Mouse (Mus musculus): ENCODE results near the gene Olfr1477.
"Not testable (repeated sequence)": the region's sequence is repeated elsewhere in the genome, so short reads cannot be mapped to it uniquely, and the experiment has no call there.

Gene Olfr1477

DNA sequence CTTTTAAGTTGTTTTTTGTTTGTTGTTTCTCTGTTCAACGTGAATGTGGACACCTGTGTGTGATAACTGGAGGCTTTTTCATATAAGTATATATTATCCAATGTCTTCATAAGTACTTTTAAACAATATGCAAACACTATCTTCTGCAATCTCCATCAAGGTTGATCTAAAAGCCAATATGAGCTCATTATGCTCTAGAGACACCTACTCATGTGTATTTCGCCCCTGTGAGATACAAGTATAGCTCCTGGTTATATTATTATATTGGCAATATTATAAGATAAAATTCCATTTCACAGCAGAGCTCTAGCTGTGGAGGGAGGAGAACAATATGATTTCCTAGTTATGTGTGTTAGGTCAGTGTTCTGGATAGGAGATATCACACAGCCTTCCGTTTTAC is at the start of gene Olfr1477:
TSS of gene Olfr1477 (plus strand) at position 301 of the 400 bp plus-strand sequence.
- DNase-seq (ENCODE audit: low spot score), result no peak

DNA sequence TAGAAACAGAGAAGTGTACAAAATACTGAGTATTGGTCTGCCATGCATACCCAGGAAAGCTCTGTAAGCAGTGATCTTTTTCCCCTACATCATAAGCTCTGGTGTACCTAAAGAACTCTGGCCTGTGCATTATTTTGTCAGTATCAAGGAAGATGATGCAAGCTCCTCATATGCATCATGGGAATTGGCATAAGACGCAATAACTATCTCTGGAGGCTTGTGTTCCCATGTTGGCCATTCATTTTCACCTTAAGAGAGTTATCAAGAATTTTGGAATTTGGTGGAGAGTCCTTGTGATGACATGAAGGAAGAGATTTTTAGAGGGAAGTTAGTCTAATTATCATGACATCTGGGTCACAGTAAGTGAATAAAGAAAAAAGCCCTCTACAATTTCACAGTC is 44.4 kb upstream of the Olfr1477 start, which contains the start of gene Olfr1472:
TSS of gene Olfr1472 (minus strand) at position 101 of the 400 bp plus-strand sequence.
- DNase-seq (ENCODE audit: low spot score), result no peak

DNA sequence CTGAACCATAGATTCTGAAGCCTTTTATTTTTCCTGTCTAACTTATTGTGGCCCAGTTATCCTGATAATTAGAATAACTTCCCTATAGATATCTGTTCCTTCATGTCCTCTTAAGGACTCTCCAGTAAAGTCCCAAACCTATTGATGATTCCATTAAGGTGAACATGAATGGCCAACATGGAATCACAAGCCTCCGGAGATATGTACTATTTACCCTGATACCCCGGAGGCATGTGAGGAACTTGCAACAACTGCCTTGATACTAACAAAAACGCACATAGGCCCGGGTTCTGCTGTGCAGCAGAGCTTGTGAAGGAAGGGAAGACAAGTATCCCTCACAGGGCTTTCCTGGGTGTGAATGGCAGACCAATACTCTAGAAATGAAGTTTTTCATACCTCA is 31.1 kb upstream of the Olfr1477 start, which contains the start of gene Olfr1474:
TSS of gene Olfr1474 (plus strand) at position 301 of the 400 bp plus-strand sequence.
- not testable (repeated sequence) for DNase-seq (ENCODE audit: low spot score)

DNA sequence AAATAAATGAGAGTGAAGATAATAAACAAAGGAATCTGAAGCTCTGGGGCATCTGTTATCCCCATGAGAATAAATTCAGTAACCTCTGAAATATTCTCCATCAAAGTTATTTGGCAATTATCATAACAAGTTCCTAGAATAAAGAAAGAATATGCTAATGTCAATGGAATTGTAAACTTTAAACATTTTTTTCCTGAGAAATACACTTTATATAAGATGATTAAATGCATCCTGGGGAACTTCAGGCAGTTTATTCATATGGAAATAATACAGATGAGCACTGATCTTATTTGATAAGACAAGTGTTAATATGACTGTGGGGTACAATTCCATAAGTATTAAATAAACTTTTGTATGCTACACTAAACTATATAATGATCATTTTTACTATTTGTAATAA is 20.2 kb upstream of the Olfr1477 start, which contains the start of gene Olfr1475:
TSS of gene Olfr1475 (minus strand) at position 101 of the 400 bp plus-strand sequence.
- DNase-seq (ENCODE audit: low spot score), result no peak

DNA sequence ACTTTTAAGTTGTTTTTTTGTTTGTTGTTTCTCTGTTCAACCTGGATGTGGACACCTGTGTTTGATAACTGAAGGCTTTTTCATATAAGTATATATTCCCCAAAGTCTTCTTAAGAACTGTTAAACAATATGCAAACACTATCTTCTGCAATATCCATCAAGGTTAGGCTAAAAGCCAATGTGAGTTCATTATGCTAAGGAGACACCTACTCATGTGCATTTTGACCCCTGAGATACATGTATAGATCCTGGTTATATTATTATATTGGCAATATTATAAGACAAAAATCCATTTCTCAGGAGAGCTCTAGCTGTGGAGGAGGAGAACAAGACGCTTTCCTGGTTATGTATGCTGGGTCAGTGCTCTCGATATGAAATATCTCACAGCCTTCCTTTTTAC is 27.3 kb downstream of the Olfr1477 start, which contains the start of gene Olfr1480:
TSS of gene Olfr1480 (plus strand) at position 301 of the 400 bp plus-strand sequence.
- DNase-seq (ENCODE audit: low spot score), result no peak

Measured in yolk sac, embryonic 10.5 days (tissue).